In genomic region chr12:33175621-33176554, GRCm38 (mm10) we compare ENCODE assay signal across 8 mouse cellular contexts. TPM values are rescaled to one million over a fixed set of nuclear protein-coding genes. Genes with fewer than 3 reads are reported as not detected.
A peak's percentile ranks its signal among the peaks of the same experiment; 100 is the strongest.
DNase-seq lines count a peak whose midpoint lies in the region; ATAC-seq and TF ChIP-seq lines count a peak whose summit lies in the region.

No protein-coding gene starts in this region.

- peaks cover 21% of the 10 kb centered on the region for H3K4me1 ChIP-seq in embryonic facial prominence, embryonic 15.5 days
- H3K4me1 ChIP-seq in heart, embryonic 14.5 days (ENCODE audit: control insufficient read depth in 2 of 2, insufficient read depth in 2 of 2, low read length in 2 of 2), result peaks cover 6 to 15% of the 10 kb centered on the region in 2 experiments
- peaks cover 28% of the 10 kb centered on the region for H3K4me1 ChIP-seq in kidney, embryonic 16.5 days (ENCODE audit: insufficient read depth, low read length)
- H3K4me1 ChIP-seq in small intestine, adult 2 months (ENCODE audit: control insufficient read depth, insufficient read depth, insufficient read length, low read length), result peaks cover 20% of the 10 kb centered on the region

- no peak overlapping the region; the same call in 1 of the 2 replicates for H3K27ac ChIP-seq in left cerebral cortex, adult 2 months
- H3K27ac ChIP-seq in embryonic facial prominence, embryonic 15.5 days (replicated peaks), result peak overlapping the region; percentile 34; the same call in 1 of the 2 replicates
- no peak overlapping the region for H3K27ac ChIP-seq in heart, embryonic 14.5 days (replicated peaks in 1 of 2; ENCODE audit: control insufficient read depth in 1 of 2, insufficient read depth in 1 of 2, low read depth in 2 of 2, low read length in 2 of 2)
- H3K27ac ChIP-seq in kidney, embryonic 16.5 days (ENCODE audit: low read length), result peak overlapping the region; percentile 22; the same call in 1 of the 2 replicates
- no peak overlapping the region for H3K27ac ChIP-seq in small intestine, adult 2 months (ENCODE audit: insufficient read depth, low read depth, low read length)

- peak; percentile 63; the same call in 1 of the 2 replicates for ATAC-seq in embryonic facial prominence, embryonic 15.5 days (ENCODE audit: insufficient number of reproducible peaks, low FRiP score, low TSS enrichment, low read depth)
- 0 out of 2 replicates have a peak, but pooled peaks have one; percentile 26 for ATAC-seq in heart, embryonic 14.5 days (ENCODE audit: insufficient number of reproducible peaks, insufficient read depth, low FRiP score, low read depth)
- ATAC-seq in kidney, embryonic 16.5 days (ENCODE audit: low FRiP score, low TSS enrichment), result peak; percentile 80

- H3K27me3 ChIP-seq in embryonic facial prominence, embryonic 15.5 days, result no peaks in the 10 kb centered on the region
- no peaks in the 10 kb centered on the region for H3K27me3 ChIP-seq in heart, embryonic 14.5 days (ENCODE audit: control insufficient read depth, insufficient read depth, low read length)
- no peaks in the 10 kb centered on the region for H3K27me3 ChIP-seq in kidney, embryonic 16.5 days (ENCODE audit: insufficient read depth, low read length)
- H3K27me3 ChIP-seq in small intestine, adult 2 months (ENCODE audit: control insufficient read depth, insufficient read depth, low read length), result no peaks in the 10 kb centered on the region

- no peak overlapping the region for H3K9ac ChIP-seq in embryonic facial prominence, embryonic 15.5 days
- peak overlapping the region; percentile 62 for H3K9ac ChIP-seq in heart, embryonic 14.5 days (ENCODE audit: low read length)
- H3K9ac ChIP-seq in kidney, embryonic 16.5 days (replicated peaks; ENCODE audit: low read length), result peak overlapping the region; percentile 14

- H3K4me2 ChIP-seq in embryonic facial prominence, embryonic 15.5 days (replicated peaks), result peak overlapping the region; percentile 48
- peak overlapping the region; percentile 77 for H3K4me2 ChIP-seq in heart, embryonic 14.5 days (ENCODE audit: low read length)
- H3K4me2 ChIP-seq in kidney, embryonic 16.5 days (replicated peaks; ENCODE audit: low read depth, low read length), result peak overlapping the region; percentile 61

- intact Hi-C loops in left cerebral cortex, postnatal 4 days (cut with DNase I), result no loop called here
- intact Hi-C loops in left cerebral cortex, adult 2 months (cut with DNase I), result no loop called here

- H3K9me3 ChIP-seq in embryonic facial prominence, embryonic 15.5 days (replicated peaks), result no peaks in the 10 kb centered on the region
- no peaks in the 10 kb centered on the region for H3K9me3 ChIP-seq in heart, embryonic 14.5 days (ENCODE audit: control insufficient read depth, low read length)
- H3K9me3 ChIP-seq in kidney, embryonic 16.5 days (ENCODE audit: low read length), result no peaks in the 10 kb centered on the region

- TF ChIP-seq CTCF in left cerebral cortex, adult 2 months (IDR thresholded peaks at IDR 0.05), result no peak
- peak; percentile 30; the same call in 1 of the 2 replicates for TF ChIP-seq CTCF in small intestine, adult 2 months (IDR thresholded peaks at IDR 0.05; ENCODE audit: extremely low read depth, insufficient read length, insufficient replicate concordance, low read depth, low read length)

- DNase-seq in left cerebral cortex, postnatal 4 days, result peak; percentile 27
- no peak for DNase-seq in left cerebral cortex, adult 2 months (ENCODE audit: extremely low spot score in 1 of 2, low spot score in 2 of 2)
- DNase-seq in lung, postnatal 25 days (ENCODE audit: low spot score), result peak; percentile 82
- DNase-seq in layer of hippocampus, adult 8-10 months (ENCODE audit: low spot score in 2 of 2), result no peak

- TF ChIP-seq POLR2A in small intestine, adult 2 months (IDR thresholded peaks at IDR 0.05; ENCODE audit: low read depth, low read length), result no peak

- 12% methylated on average over 25 of the region's 25 CpGs for WGBS in embryonic facial prominence, embryonic 15.5 days
- 6% methylated on average over 25 of the region's 25 CpGs for WGBS in heart, embryonic 14.5 days
- 5% methylated on average over 25 of the region's 25 CpGs for WGBS in kidney, embryonic 16.5 days
- WGBS in small intestine, adult 2 months, result 8% methylated on average over 25 of the region's 25 CpGs

- H3K36me3 ChIP-seq in embryonic facial prominence, embryonic 15.5 days, result no peaks in the 10 kb centered on the region
- H3K36me3 ChIP-seq in heart, embryonic 14.5 days (ENCODE audit: control insufficient read depth, insufficient read depth, low read length), result no peaks in the 10 kb centered on the region
- H3K36me3 ChIP-seq in kidney, embryonic 16.5 days (ENCODE audit: insufficient read depth, low read length), result no peaks in the 10 kb centered on the region
- H3K36me3 ChIP-seq in small intestine, adult 2 months (ENCODE audit: control insufficient read depth, insufficient read depth, low read length), result no peaks in the 10 kb centered on the region

- no peak overlapping the region for H3K4me3 ChIP-seq in left cerebral cortex, adult 2 months
- H3K4me3 ChIP-seq in embryonic facial prominence, embryonic 15.5 days (replicated peaks), result peak overlapping the region; percentile 25
- peak overlapping the region; percentile 32 to 34 for H3K4me3 ChIP-seq in heart, embryonic 14.5 days (ENCODE audit: control insufficient read depth in 1 of 2, insufficient read depth in 1 of 2, low read depth in 1 of 2, low read length in 2 of 2)
- H3K4me3 ChIP-seq in kidney, embryonic 16.5 days (ENCODE audit: low read length), result peak overlapping the region; percentile 33
- peak overlapping the region; percentile 46 for H3K4me3 ChIP-seq in small intestine, adult 2 months (ENCODE audit: low read depth, low read length)

RNA-seq across cellular contexts. Expression of gene Atxn7l1, which starts 28.4 kb away (rescaled TPM):
- total RNA-seq in left cerebral cortex, postnatal 4 days (2021), result 10 to 100 TPM; 61.4 to 62.9 TPM
- 10 to 100 TPM; 63.2 to 64.8 TPM for total RNA-seq in left cerebral cortex, adult 2 months (2021)
- polyA plus RNA-seq in embryonic facial prominence, embryonic 15.5 days (2015; fragmentation: Nextera tagmentation; extraction: Ambion mirVana), result 12.7 and 14.9 TPM in 2 replicates
- 10.1 and 10.6 TPM in 2 replicates for polyA plus RNA-seq in heart, embryonic 14.5 days (2014; fragmentation: Nextera tagmentation; extraction: Ambion mirVana)
- 9.9 and 15.4 TPM in 2 replicates for polyA plus RNA-seq in kidney, embryonic 16.5 days (2015; fragmentation: Nextera tagmentation; extraction: Ambion mirVana)
- 8.4 and 19.2 TPM in 2 replicates for polyA plus RNA-seq in small intestine, adult 2 months (2012; rRNA removed)
- total RNA-seq in layer of hippocampus, adult 8-10 months (2022), result 10 to 100 TPM; 56.9 to 65.7 (median 60.7) TPM

Comparison
In these comparisons a context has a peak if more than half of its experiments do, and no peak if none do; other contexts are left out.
1. DNase-seq: peak in left cerebral cortex, postnatal 4 days (single experiment) and lung, postnatal 25 days (single experiment); none in left cerebral cortex, adult 2 months (0 of 2) and layer of hippocampus, adult 8-10 months (0 of 2).
2. H3K27ac ChIP-seq: peak in embryonic facial prominence, embryonic 15.5 days (single experiment) and kidney, embryonic 16.5 days (single experiment); none in left cerebral cortex, adult 2 months (single experiment), heart, embryonic 14.5 days (0 of 2) and small intestine, adult 2 months (single experiment).
3. ATAC-seq: peak in every context shown above with its lines; median percentile 80 in kidney, embryonic 16.5 days; 63 in embryonic facial prominence, embryonic 15.5 days; 26 in heart, embryonic 14.5 days.
4. Peak in every context shown above with its lines, with median percentiles within 50 percentile points of each other: H3K4me2 ChIP-seq.